Mouse (Mus musculus) embryonic facial prominence, embryonic 10.5 days (tissue): Measurements from ENCODE around the gene Map3k12. TPM values are rescaled to one million over a fixed set of nuclear protein-coding genes. Genes with fewer than 3 reads are reported as not detected.

Experiments used
- polyA plus RNA-seq: library from polyadenylated mRNA; unstranded; fragments of >200 nt; fragmentation: Nextera tagmentation; extraction: Ambion mirVana; gene quantifications from 2 replicates; pipeline ENCODE4 v1.2.1, GENCODE M21; 2016

Map3k12 gene
- polyA plus RNA-seq, 1 experiment from 2014 or later, result 32.3 TPM

Other genes with a start within 250 kb of the Map3k12 start
- gene Gm9918, start 246.5 kb downstream of the Map3k12 start, polyA plus RNA-seq, result 0.75 and 1.3 TPM in 2 replicates
- 63.2 and 66.4 TPM in 2 replicates for gene Mfsd5, start 237.6 kb downstream of the Map3k12 start, polyA plus RNA-seq
- gene Espl1, start 220.8 kb downstream of the Map3k12 start, polyA plus RNA-seq, result 55.4 and 57.6 TPM in 2 replicates
- 353 and 356 TPM in 2 replicates for gene Pfdn5, start 190.9 kb downstream of the Map3k12 start, polyA plus RNA-seq
- 123 and 126 TPM in 2 replicates for gene Myg1, start 185.4 kb downstream of the Map3k12 start, polyA plus RNA-seq
- gene Aaas, start 166.3 kb downstream of the Map3k12 start, polyA plus RNA-seq, result 135 and 137 TPM in 2 replicates
- gene Sp7, start 149.9 kb downstream of the Map3k12 start, polyA plus RNA-seq, result 1.4 and 1.7 TPM in 2 replicates
- gene Sp1, start 110.9 kb downstream of the Map3k12 start, polyA plus RNA-seq, result 9.9 and 10.6 TPM in 2 replicates
- gene Amhr2, start 71.7 kb downstream of the Map3k12 start, polyA plus RNA-seq, result 0.09 and 0.20 TPM in 2 replicates
- gene Prr13, start 58.0 kb downstream of the Map3k12 start, polyA plus RNA-seq, result 73.1 and 77.4 TPM in 2 replicates
- 206 and 217 TPM in 2 replicates for gene Pcbp2, start 46.5 kb downstream of the Map3k12 start, polyA plus RNA-seq
- gene Gm10337, start 13.3 kb downstream of the Map3k12 start, polyA plus RNA-seq, result 7.6 TPM in 1 of 2 replicates, not detected in the other
- 140 and 143 TPM in 2 replicates for gene Tarbp2, start 1.1 kb upstream of the Map3k12 start, polyA plus RNA-seq
- gene Npff, start 7.9 kb upstream of the Map3k12 start, polyA plus RNA-seq, result 1.8 and 2.8 TPM in 2 replicates
- gene Gm28047, start 108.0 kb upstream of the Map3k12 start, polyA plus RNA-seq, result not detected in 2 replicates
- 22.2 and 25.1 TPM in 2 replicates for gene Atf7, start 108.4 kb upstream of the Map3k12 start, polyA plus RNA-seq
- 52.8 and 56.9 TPM in 2 replicates for gene Atp5g2, start 155.3 kb upstream of the Map3k12 start, polyA plus RNA-seq
- gene Calcoco1, start 205.1 kb upstream of the Map3k12 start, polyA plus RNA-seq, result 33.9 and 36.4 TPM in 2 replicates